Mouse (Mus musculus) left cerebral cortex, adult 8-10 months (tissue): ENCODE measurements around the gene Gm9903. TPM values are rescaled to one million over a fixed set of nuclear protein-coding genes. Genes with fewer than 3 reads are reported as not detected.
A peak's percentile ranks its signal among the peaks of the same experiment; 100 is the strongest.

Source experiments
- DNase-seq, 2 experiments: peaks; one replicate each; pipeline ENCODE4 v3.0.0; 2022; ENCODE audit warnings: low spot score in 2 of 2
- total RNA-seq, 4 experiments: library from RNA; stranded (reverse); gene quantifications; 2 replicates each; pipeline ENCODE4 v1.2.4; 2022

The Gm9903 gene
- total RNA-seq, 4 experiments from 2014 or later = 0.55 to 0.89 (median 0.76) TPM

- DNase-seq = no peak
Measured at GRCm38 (mm10) chr5:33640652-33641051, 10.9 kb downstream of the Gm9903 start.

- no peak for DNase-seq
Measured at GRCm38 (mm10) chr5:33651017-33651416, 21.3 kb downstream of the Gm9903 start.

GRCm38 (mm10) chr5:33651541-33651920 is 21.8 kb downstream of the Gm9903 start:
- no peak for DNase-seq

GRCm38 (mm10) chr5:33651921-33652782 is 22.4 kb downstream of the Gm9903 start, which contains the start of gene Slbp:
Gene Slbp, minus strand, starts transcription at chr5:33652574.
- peak; percentile 94 to 96 for DNase-seq

GRCm38 (mm10) chr5:33652783-33653173 is 23.1 kb downstream of the Gm9903 start:
- no peak for DNase-seq

GRCm38 (mm10) chr5:33654424-33654823 is 24.7 kb downstream of the Gm9903 start:
- no peak for DNase-seq

GRCm38 (mm10) chr5:33655251-33655840 is 25.6 kb downstream of the Gm9903 start:
- DNase-seq = no peak

GRCm38 (mm10) chr5:33656739-33657138 is 27.0 kb downstream of the Gm9903 start:
- no peak for DNase-seq

GRCm38 (mm10) chr5:33657251-33657786 is 27.6 kb downstream of the Gm9903 start:
- DNase-seq = no peak

- DNase-seq = peak; percentile 96 to 99
Measured at GRCm38 (mm10) chr5:33657787-33658663, 28.3 kb downstream of the Gm9903 start, which contains the start of the genes Tacc3 and Tmem129. Gene Tacc3, plus strand, starts transcription at chr5:33658128. Gene Tmem129, minus strand, starts transcription at chr5:33658416.

GRCm38 (mm10) chr5:33658664-33659050 is 28.9 kb downstream of the Gm9903 start:
- no peak for DNase-seq

- no peak for DNase-seq
Measured at GRCm38 (mm10) chr5:33668223-33668622, 38.5 kb downstream of the Gm9903 start.

- DNase-seq = no peak
Measured at GRCm38 (mm10) chr5:33671659-33672058, 41.9 kb downstream of the Gm9903 start.

- peak; percentile 31 to 73 for DNase-seq
Measured at GRCm38 (mm10) chr5:33674439-33674838, 44.7 kb downstream of the Gm9903 start.

GRCm38 (mm10) chr5:33675964-33676363 is 46.2 kb downstream of the Gm9903 start:
- DNase-seq = peak in 1 of 2 experiments; percentile 38

GRCm38 (mm10) chr5:33678244-33678643 is 48.5 kb downstream of the Gm9903 start:
- no peak for DNase-seq

GRCm38 (mm10) chr5:33681044-33681443 is 51.3 kb downstream of the Gm9903 start:
- no peak for DNase-seq
